8 mouse cellular contexts compared by ENCODE assay signal in genomic region chr7:79792635-79793421, GRCm38 (mm10). TPM values are rescaled to one million over a fixed set of nuclear protein-coding genes. Genes with fewer than 3 reads are reported as not detected.
DNase-seq lines count a peak whose midpoint lies in the region; ATAC-seq and TF ChIP-seq lines count a peak whose summit lies in the region.

No protein-coding gene starts in this region.

- peak overlapping the region; percentile 88 for H3K4me2 ChIP-seq in hindbrain, embryonic 16.5 days (ENCODE audit: low read length)
- H3K4me2 ChIP-seq in liver, embryonic 15.5 days: peak overlapping the region; percentile 62

- intact Hi-C loops in left cerebral cortex, postnatal 14 days (cut with DNase I): no loop called here
- intact Hi-C loops in left cerebral cortex, postnatal 25 days (cut with DNase I): no loop called here

- peaks cover 49% of the 10 kb centered on the region for H3K4me1 ChIP-seq in forebrain, embryonic 10.5 days
- peaks cover 13% of the 10 kb centered on the region for H3K4me1 ChIP-seq in hindbrain, embryonic 16.5 days (ENCODE audit: control insufficient read depth, insufficient read depth, low read depth, low read length)
- peaks cover 12% of the 10 kb centered on the region for H3K4me1 ChIP-seq in liver, embryonic 15.5 days (replicated peaks)
- H3K4me1 ChIP-seq in olfactory bulb, adult 2 months (ENCODE audit: control insufficient read depth, insufficient read depth, low read length): peaks cover 13% of the 10 kb centered on the region

- H3K9ac ChIP-seq in hindbrain, embryonic 16.5 days (ENCODE audit: low read depth, low read length): peak overlapping the region; percentile 71
- no peak overlapping the region for H3K9ac ChIP-seq in liver, embryonic 15.5 days

- H3K36me3 ChIP-seq in forebrain, embryonic 10.5 days (replicated peaks): no peaks in the 10 kb centered on the region
- H3K36me3 ChIP-seq in hindbrain, embryonic 16.5 days (ENCODE audit: control insufficient read depth, insufficient read depth, low read length): no peaks in the 10 kb centered on the region
- no peaks in the 10 kb centered on the region for H3K36me3 ChIP-seq in liver, embryonic 15.5 days (replicated peaks)

- peak; percentile 68 for ATAC-seq in hindbrain, embryonic 16.5 days
- ATAC-seq in liver, embryonic 15.5 days (ENCODE audit: insufficient read depth): peak; percentile 25; the same call in 1 of the 2 replicates

- no peak for TF ChIP-seq POLR2A in olfactory bulb, adult 2 months (IDR thresholded peaks at IDR 0.05; ENCODE audit: insufficient read depth, low read depth, low read length)

- H3K27me3 ChIP-seq in forebrain, embryonic 10.5 days (ENCODE audit: poor library complexity, severe bottlenecking): peaks cover 92% of the 10 kb centered on the region
- peaks cover 29% of the 10 kb centered on the region for H3K27me3 ChIP-seq in hindbrain, embryonic 16.5 days (replicated peaks; ENCODE audit: control insufficient read depth, insufficient read depth, low read length)
- H3K27me3 ChIP-seq in liver, embryonic 15.5 days: peaks cover 69% of the 10 kb centered on the region

- peak overlapping the region; percentile 48 for H3K27ac ChIP-seq in forebrain, embryonic 10.5 days
- H3K27ac ChIP-seq in hindbrain, embryonic 16.5 days (ENCODE audit: low read depth, low read length): no peak overlapping the region
- H3K27ac ChIP-seq in liver, embryonic 15.5 days (replicated peaks): no peak overlapping the region
- no peak overlapping the region for H3K27ac ChIP-seq in olfactory bulb, adult 2 months (ENCODE audit: insufficient read depth, low read depth, low read length)

- peak; percentile 26 to 39 for DNase-seq in left cerebral cortex, postnatal 14 days (ENCODE audit: low spot score in 2 of 2)
- DNase-seq in left cerebral cortex, postnatal 25 days (ENCODE audit: low spot score in 2 of 2): no peak
- peak; percentile 72 for DNase-seq in adrenal gland, postnatal 10 days
- peak; percentile 47 for DNase-seq in forebrain, embryonic 10.5 days (ENCODE audit: extremely low spot score, low spot score)
- no peak for DNase-seq in frontal cortex, postnatal 25 days (ENCODE audit: low spot score in 2 of 2)

- WGBS in forebrain, embryonic 10.5 days: 2% methylated on average over 80 of the region's 80 CpGs
- WGBS in hindbrain, embryonic 16.5 days: 1% methylated on average over 60 of the region's 80 CpGs
- WGBS in liver, embryonic 15.5 days (ENCODE audit: insufficient replicate concordance): 2% methylated on average over 80 of the region's 80 CpGs
- 2% methylated on average over 80 of the region's 80 CpGs for WGBS in olfactory bulb, adult 2 months

- TF ChIP-seq CTCF in olfactory bulb, adult 2 months (IDR thresholded peaks at IDR 0.05; ENCODE audit: insufficient read depth, low read depth, low read length): peak; percentile 61

- H3K4me3 ChIP-seq in forebrain, embryonic 10.5 days: peak overlapping the region; percentile 56
- H3K4me3 ChIP-seq in hindbrain, embryonic 16.5 days (ENCODE audit: low read length): peak overlapping the region; percentile 54
- H3K4me3 ChIP-seq in liver, embryonic 15.5 days (replicated peaks): peak overlapping the region; percentile 40
- peak overlapping the region; percentile 43 for H3K4me3 ChIP-seq in olfactory bulb, adult 2 months (ENCODE audit: insufficient read depth, low read depth, low read length)

- H3K9me3 ChIP-seq in forebrain, embryonic 10.5 days: no peaks in the 10 kb centered on the region
- no peaks in the 10 kb centered on the region for H3K9me3 ChIP-seq in hindbrain, embryonic 16.5 days (ENCODE audit: control insufficient read depth, low read length)
- H3K9me3 ChIP-seq in liver, embryonic 15.5 days (replicated peaks): no peaks in the 10 kb centered on the region

RNA-seq across cellular contexts. Expression of gene Mesp1, which starts 0.8 kb away (rescaled TPM):
- total RNA-seq in left cerebral cortex, postnatal 14 days (2021): under 1 TPM; 0.37 to 0.78 TPM
- total RNA-seq in left cerebral cortex, postnatal 25 days (2021): under 1 TPM; 0.28 to 0.34 TPM
- not detected for total RNA-seq in adrenal gland, postnatal 10 days (2021)
- polyA plus RNA-seq in forebrain, embryonic 10.5 days (2016; fragmentation: Nextera tagmentation; extraction: Ambion mirVana): not detected in 2 replicates
- polyA plus RNA-seq in hindbrain, embryonic 16.5 days (2015; fragmentation: Nextera tagmentation; extraction: Ambion mirVana): 0.29 and 0.44 TPM in 2 replicates
- not detected in 2 replicates for polyA plus RNA-seq in liver, embryonic 15.5 days (2015; fragmentation: Nextera tagmentation; extraction: Ambion mirVana)
- not detected in 2 replicates for polyA plus RNA-seq in olfactory bulb, adult 2 months (2012; ENCODE audit: insufficient read depth, insufficient read length, low replicate concordance, missing spikeins)

RNA-seq across cellular contexts. Expression of gene Mesp2, which starts 17.7 kb away (rescaled TPM):
- 1 to 10 TPM; 1.3 to 1.8 TPM for total RNA-seq in left cerebral cortex, postnatal 14 days (2021)
- total RNA-seq in left cerebral cortex, postnatal 25 days (2021): 1 to 10 TPM; 1.7 to 2.4 TPM
- under 1 TPM; 0.39 to 0.79 TPM for total RNA-seq in adrenal gland, postnatal 10 days (2021)
- polyA plus RNA-seq in forebrain, embryonic 10.5 days (2016; fragmentation: Nextera tagmentation; extraction: Ambion mirVana): 0.40 and 0.79 TPM in 2 replicates
- 1.5 and 1.7 TPM in 2 replicates for polyA plus RNA-seq in hindbrain, embryonic 16.5 days (2015; fragmentation: Nextera tagmentation; extraction: Ambion mirVana)
- polyA plus RNA-seq in liver, embryonic 15.5 days (2015; fragmentation: Nextera tagmentation; extraction: Ambion mirVana): not detected in 2 replicates
- not detected in 2 replicates for polyA plus RNA-seq in olfactory bulb, adult 2 months (2012; ENCODE audit: insufficient read depth, insufficient read length, low replicate concordance, missing spikeins)

RNA-seq across cellular contexts. Expression of gene Wdr93, which starts 49.9 kb away (rescaled TPM):
- total RNA-seq in left cerebral cortex, postnatal 14 days (2021): not detected
- under 1 TPM in 1 of 2 experiments, not detected in 1; 0.25 TPM for total RNA-seq in left cerebral cortex, postnatal 25 days (2021)
- 1 to 10 TPM; 1.5 to 2.5 TPM for total RNA-seq in adrenal gland, postnatal 10 days (2021)
- 0.34 and 0.45 TPM in 2 replicates for polyA plus RNA-seq in forebrain, embryonic 10.5 days (2016; fragmentation: Nextera tagmentation; extraction: Ambion mirVana)
- 0.51 and 0.52 TPM in 2 replicates for polyA plus RNA-seq in hindbrain, embryonic 16.5 days (2015; fragmentation: Nextera tagmentation; extraction: Ambion mirVana)
- 0.05 and 0.08 TPM in 2 replicates for polyA plus RNA-seq in liver, embryonic 15.5 days (2015; fragmentation: Nextera tagmentation; extraction: Ambion mirVana)
- polyA plus RNA-seq in olfactory bulb, adult 2 months (2012; ENCODE audit: insufficient read depth, insufficient read length, low replicate concordance, missing spikeins): not detected in 2 replicates

RNA-seq across cellular contexts. Expression of gene Pex11a, which starts 49.9 kb away (rescaled TPM):
- 1 to 10 TPM; 8.2 to 8.7 TPM for total RNA-seq in left cerebral cortex, postnatal 14 days (2021)
- total RNA-seq in left cerebral cortex, postnatal 25 days (2021): 1 to 10 TPM; 9.4 to 9.8 TPM
- total RNA-seq in adrenal gland, postnatal 10 days (2021): 10 to 100 TPM; 41.0 to 47.0 TPM
- 9.6 and 11.0 TPM in 2 replicates for polyA plus RNA-seq in forebrain, embryonic 10.5 days (2016; fragmentation: Nextera tagmentation; extraction: Ambion mirVana)
- 13.2 and 13.6 TPM in 2 replicates for polyA plus RNA-seq in hindbrain, embryonic 16.5 days (2015; fragmentation: Nextera tagmentation; extraction: Ambion mirVana)
- polyA plus RNA-seq in liver, embryonic 15.5 days (2015; fragmentation: Nextera tagmentation; extraction: Ambion mirVana): 3.4 and 3.8 TPM in 2 replicates
- not detected in 2 replicates for polyA plus RNA-seq in olfactory bulb, adult 2 months (2012; ENCODE audit: insufficient read depth, insufficient read length, low replicate concordance, missing spikeins)

Comparison
In these comparisons a context has a peak if more than half of its experiments do, and no peak if none do; other contexts are left out.
1. DNase-seq: peak in left cerebral cortex, postnatal 14 days (2 of 2), adrenal gland, postnatal 10 days (single experiment) and forebrain, embryonic 10.5 days (single experiment); none in left cerebral cortex, postnatal 25 days (0 of 2) and frontal cortex, postnatal 25 days (0 of 2).
2. Peak in every context shown above with its lines, with median percentiles within 50 percentile points of each other: H3K4me3 ChIP-seq.